Mouse (Mus musculus): ENCODE measurements around the gene Insl6. TPM values are rescaled to one million over a fixed set of nuclear protein-coding genes. Genes with fewer than 3 reads are reported as not detected.

The Insl6 gene
- total RNA-seq, 1 experiment from 2014 or later, result 6.2 TPM

DNA sequence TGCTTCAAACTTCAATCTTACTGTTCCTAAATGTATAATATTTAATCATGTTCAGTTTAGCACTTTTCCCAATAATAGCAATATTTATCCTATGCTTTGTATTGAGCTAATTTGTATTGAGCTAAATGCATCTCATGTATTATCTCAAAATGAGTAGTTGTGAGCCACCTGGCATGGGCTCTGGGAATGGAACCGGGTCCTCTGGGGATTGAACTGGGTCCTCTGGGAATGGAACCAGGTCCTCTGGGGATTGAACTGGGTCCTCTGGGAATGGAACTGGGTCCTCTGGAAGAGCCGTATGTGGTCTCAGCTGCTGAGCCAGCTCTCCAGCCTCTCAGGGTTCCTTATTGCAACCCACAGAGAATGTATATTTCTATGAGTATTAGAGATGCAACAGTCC is 23.0 kb downstream of the Insl6 start:
- ATAC-seq (ENCODE audit: extremely low read depth, insufficient number of reproducible peaks, low FRiP score, poor library complexity, severe bottlenecking), result no peak

DNA sequence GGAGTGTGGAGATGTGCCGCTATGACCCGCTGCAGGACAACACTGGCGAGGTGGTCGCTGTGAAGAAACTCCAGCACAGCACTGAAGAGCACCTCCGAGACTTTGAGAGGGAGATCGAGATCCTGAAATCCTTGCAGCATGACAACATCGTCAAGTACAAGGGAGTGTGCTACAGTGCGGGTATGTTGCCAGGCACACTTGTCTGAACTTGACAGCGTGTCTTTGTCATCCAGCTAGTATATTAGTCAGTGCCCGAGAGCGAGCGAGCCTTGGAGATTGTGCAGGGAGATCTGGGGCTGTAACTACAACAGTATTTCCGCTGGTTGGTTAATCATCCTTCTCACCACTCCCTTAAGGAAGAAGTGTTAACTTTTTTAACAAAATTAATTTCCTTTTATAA is 24.2 kb downstream of the Insl6 start:
- ATAC-seq (ENCODE audit: extremely low read depth, insufficient number of reproducible peaks, low FRiP score, poor library complexity, severe bottlenecking), result no peak

DNA sequence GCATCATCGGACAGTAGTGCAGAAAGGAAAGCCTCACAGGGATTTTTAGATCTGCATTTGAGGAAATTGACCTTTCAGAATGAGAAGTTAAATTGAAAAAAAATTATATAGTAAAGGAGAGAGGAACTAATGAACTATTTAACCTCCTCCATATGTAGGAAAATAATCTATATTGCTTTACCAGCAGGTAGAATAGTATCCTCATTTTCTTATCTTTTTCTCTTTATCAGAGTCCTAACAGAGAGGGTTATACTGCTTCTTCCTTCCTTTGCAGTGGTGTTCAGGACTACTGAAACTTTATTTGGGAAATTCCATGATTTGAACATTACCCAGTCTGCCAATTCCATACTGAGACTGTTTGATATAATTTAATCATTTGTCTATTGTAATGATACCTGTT is 27.8 kb downstream of the Insl6 start:
- ATAC-seq (ENCODE audit: extremely low read depth, insufficient number of reproducible peaks, low FRiP score, poor library complexity, severe bottlenecking), result no peak

DNA sequence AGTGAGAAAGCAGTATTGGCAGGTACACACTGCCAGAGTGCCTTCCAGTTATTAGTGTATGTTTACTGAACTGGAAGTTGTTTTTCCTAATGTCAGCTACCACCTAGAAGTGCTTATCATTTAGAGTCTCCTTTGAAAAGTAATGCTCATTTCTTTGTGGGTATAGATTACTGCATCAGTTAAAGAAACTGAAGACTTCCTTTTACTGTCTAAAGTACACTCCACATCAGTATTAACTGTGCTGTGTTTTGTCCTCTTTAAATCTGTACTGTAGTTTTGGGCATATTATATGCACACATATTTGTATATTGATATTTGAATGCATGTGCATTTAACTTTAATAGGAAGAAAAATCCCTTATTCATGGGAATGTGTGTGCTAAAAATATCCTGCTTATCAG is 29.0 kb downstream of the Insl6 start:
- ATAC-seq (ENCODE audit: extremely low read depth, insufficient number of reproducible peaks, low FRiP score, poor library complexity, severe bottlenecking), result no peak

DNA sequence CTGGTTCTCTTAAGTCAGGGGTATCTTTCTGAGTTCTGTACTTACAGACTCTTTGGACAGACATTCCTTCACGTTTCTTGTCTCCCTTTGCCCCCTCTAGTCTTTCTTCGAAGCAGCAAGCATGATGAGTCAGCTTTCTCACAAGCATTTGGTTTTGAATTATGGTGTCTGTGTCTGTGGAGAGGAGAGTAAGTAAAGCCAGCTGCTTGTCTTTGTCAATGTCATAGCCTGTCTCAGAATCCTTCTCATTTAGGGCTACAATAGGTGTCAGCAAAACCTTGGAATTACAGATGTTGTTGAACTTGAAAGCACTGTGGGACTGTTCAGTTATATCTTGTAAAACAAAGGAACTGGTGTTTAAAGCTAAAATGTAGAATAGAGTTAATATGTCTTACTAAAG is 30.4 kb downstream of the Insl6 start:
- no peak for ATAC-seq (ENCODE audit: extremely low read depth, insufficient number of reproducible peaks, low FRiP score, poor library complexity, severe bottlenecking)

DNA sequence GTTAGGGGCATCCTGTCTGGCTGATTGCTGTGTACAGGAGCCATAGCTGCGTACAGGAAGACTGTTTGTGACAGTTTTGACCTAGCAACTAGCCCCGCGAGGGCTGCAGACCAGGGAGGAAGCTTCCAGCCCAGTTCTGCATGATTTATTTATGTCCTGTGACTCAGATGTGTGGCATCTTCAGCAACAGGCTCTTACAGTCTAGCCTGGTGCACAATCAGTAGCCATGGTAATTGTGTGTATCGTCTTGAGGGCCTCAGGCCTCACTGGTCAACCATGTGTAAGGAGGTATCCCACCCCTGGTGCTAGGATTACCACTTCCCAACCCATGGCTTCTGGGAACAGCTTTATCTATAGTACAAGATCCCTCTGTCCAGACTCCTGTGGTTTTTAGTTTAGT is 32.6 kb downstream of the Insl6 start:
- ATAC-seq (ENCODE audit: extremely low read depth, insufficient number of reproducible peaks, low FRiP score, poor library complexity, severe bottlenecking), result no peak

DNA sequence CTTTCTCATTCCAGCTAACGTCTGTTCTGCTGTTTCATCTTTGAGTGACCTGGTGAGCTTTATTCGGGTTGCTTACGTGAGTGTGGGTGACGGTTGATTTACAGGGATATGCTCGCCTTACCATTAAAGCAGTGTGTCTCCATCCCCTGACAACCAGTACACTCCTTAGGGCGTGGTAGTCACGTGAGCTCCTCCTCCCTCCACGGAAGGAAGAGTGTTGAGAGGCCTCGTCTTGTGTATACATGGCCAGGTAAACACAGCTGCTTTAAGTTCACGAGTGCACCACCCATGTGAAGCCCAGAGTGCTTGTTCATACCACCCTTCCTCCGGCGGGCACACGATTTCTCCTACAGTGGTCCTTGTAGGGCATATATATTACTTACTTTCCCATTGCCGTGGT is 33.6 kb downstream of the Insl6 start:
- no peak for ATAC-seq (ENCODE audit: extremely low read depth, insufficient number of reproducible peaks, low FRiP score, poor library complexity, severe bottlenecking)

DNA sequence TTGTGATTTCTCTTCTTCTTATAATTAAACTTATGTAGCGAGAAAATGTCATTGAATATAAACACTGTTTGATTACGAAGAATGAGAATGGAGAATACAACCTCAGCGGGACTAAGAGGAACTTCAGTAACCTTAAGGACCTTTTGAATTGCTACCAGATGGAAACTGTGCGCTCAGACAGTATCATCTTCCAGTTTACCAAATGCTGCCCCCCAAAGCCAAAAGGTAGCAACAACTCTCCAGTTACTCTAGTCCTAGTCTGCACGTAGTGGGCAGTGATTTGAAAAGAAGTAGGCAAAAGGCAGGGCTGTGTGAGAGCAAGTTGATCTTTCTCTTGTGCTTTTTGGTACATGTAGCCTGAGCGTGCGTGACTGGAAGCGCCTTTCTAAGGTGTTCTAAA is 37.3 kb downstream of the Insl6 start:
- no peak for ATAC-seq (ENCODE audit: extremely low read depth, insufficient number of reproducible peaks, low FRiP score, poor library complexity, severe bottlenecking)

DNA sequence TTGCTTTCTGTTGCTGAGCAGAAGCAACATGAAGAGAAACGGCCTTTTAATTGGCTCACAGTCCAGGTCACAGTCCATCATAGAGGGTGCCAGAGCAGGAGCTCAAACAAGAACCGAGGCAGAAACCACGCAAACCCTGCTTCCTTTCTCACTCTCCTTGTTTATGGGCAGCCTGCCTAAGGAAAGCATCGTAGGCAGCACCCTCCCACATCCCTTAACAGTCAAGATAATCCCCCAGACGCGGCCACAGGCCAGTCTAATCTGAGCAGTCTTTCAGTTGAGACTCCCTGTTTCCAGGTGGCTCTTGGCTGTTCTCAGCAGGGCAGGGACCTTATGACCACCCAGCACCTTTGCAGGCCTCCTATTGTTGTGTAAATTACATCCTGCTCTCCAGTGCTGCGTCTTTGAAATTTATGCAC is 39.7 kb downstream of the Insl6 start:
- ATAC-seq (ENCODE audit: extremely low read depth, insufficient number of reproducible peaks, low FRiP score, poor library complexity, severe bottlenecking), result no peak

DNA sequence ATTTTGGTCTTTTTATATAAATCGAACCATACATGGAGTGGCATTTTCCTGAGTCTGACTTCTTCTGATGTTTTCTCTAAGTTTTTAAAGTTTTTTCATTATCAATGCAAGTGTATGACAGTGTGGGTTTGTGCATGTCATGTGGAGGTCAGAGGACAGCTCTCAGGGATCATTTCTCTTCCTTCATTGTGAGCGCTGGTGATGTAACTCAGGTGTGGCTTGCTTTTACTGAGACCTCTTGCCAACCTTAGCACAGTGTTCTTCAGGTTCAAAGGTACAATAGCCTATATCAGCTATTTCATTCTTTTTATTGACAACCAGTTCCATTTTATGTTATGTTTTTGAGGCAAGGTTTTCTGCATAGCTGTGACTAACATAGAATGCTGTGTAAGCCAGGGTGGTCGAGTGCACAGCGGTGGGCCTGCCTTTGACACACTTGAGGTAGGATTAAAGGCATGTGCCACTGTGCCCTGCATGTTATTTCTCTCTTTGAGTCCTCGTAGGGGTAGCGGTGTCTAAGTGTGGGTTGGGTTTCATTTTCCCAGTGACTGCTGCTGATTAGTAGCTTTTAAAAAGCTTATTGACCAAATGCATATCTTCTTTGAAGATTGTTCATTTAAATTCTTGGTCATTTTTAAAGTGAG is 46.1 kb downstream of the Insl6 start:
- ATAC-seq (ENCODE audit: extremely low read depth, insufficient number of reproducible peaks, low FRiP score, poor library complexity, severe bottlenecking), result no peak

DNA sequence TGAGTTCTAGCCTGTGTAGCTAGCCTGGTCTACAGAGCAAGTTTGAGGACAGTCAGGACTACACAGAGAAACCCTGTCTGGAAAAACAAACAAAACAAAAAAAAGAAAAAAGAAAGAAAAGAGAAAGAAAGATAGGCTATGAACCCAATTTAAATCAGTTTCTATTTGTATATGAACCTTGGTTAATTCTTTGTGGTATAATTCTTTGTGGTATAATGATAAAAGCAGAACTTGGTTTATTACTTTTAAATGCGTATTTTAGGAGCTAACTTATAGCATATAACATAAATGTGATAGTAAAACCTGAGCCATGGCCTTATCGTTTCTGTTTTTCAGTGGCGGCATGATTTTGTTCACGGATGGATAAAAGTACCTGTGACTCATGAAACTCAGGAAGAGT is 48.7 kb downstream of the Insl6 start:
- ATAC-seq (ENCODE audit: extremely low read depth, insufficient number of reproducible peaks, low FRiP score, poor library complexity, severe bottlenecking), result no peak

DNA sequence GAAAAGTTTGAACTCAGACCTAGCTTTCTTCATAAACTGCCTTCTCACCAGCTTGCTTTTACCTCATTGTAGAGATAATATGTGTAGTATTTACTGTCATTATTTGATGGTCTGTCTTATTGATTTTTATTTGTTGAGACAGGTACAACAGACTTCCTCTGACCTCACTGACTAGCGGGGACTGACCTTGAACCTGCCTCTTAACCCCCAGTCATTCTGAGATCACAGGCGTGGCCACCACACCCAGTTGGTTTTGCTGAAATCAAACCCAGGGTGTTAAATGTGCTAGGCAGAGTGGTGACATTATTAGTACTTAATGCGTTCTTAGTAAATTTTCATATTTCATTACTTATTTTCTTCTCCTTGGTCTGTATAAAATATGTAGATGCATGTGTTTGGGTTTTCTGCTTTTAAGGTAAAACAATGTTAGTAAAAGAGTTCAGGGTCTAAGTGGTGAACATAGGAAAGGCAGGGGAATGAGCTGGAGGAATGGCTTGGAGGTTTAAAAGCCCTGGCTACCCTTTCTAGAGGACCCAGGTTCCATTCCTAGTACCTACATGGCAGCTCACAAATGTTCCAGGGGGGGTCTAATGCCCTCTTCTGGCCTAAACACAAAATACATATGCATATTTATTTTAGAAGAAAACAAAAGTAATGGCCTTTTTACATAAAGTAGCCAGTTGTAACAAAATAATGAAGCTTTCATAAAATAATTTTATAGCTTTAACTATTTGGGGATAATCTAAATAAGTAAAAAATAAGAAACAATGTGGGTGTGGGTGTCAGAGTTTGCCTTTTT is 52.9 kb downstream of the Insl6 start:
- no peak for ATAC-seq (ENCODE audit: extremely low read depth, insufficient number of reproducible peaks, low FRiP score, poor library complexity, severe bottlenecking)

Other genes starting within 250 kb of the Insl6 start
- 14.1 and 15.2 TPM in 2 replicates for gene Rcl1, start 224.0 kb downstream of the Insl6 start, total RNA-seq (2017)
- gene Jak2, start 73.5 kb downstream of the Insl6 start, total RNA-seq (2017), result 116 and 131 TPM in 2 replicates
- gene Rln1, start 9.3 kb upstream of the Insl6 start, total RNA-seq (2017), result 0.12 TPM in 1 of 2 replicates, not detected in the other
- 158 and 160 TPM in 2 replicates for gene Plgrkt, start 42.0 kb upstream of the Insl6 start, total RNA-seq (2017)
- 39.5 and 42.1 TPM in 2 replicates for gene Cd274, start 42.1 kb upstream of the Insl6 start, total RNA-seq (2017)
- 5.8 and 5.9 TPM in 2 replicates for gene Pdcd1lg2, start 85.6 kb upstream of the Insl6 start, total RNA-seq (2017)
- 49.6 and 51.6 TPM in 2 replicates for gene Ric1, start 196.9 kb upstream of the Insl6 start, total RNA-seq (2017)